Mouse (Mus musculus): ENCODE measurements around the gene Gm49361.
A peak's percentile ranks its signal among the peaks of the same experiment; 100 is the strongest.

Gene Gm49361

DNA sequence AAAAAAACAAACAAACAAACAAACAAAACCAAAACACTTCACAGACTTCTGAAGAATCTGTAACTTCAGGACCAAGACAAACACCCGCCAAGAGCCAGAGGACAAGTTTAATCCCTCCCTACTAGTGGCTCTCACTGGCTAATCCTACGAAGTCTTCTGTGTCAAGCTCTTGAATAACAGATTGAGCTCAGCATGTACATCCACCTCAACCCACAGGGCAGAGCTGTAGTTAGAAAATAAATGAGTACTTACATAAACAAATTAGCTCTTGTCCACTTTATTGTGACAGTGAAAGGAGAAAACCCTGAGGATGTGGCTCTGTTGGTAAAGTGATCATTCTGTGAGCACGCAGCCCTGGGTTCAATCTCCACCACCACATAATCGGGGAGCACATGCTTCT is 124.2 kb downstream of the Gm49361 start:
- no peak for DNase-seq (ENCODE audit: low read depth, low spot score)

DNA sequence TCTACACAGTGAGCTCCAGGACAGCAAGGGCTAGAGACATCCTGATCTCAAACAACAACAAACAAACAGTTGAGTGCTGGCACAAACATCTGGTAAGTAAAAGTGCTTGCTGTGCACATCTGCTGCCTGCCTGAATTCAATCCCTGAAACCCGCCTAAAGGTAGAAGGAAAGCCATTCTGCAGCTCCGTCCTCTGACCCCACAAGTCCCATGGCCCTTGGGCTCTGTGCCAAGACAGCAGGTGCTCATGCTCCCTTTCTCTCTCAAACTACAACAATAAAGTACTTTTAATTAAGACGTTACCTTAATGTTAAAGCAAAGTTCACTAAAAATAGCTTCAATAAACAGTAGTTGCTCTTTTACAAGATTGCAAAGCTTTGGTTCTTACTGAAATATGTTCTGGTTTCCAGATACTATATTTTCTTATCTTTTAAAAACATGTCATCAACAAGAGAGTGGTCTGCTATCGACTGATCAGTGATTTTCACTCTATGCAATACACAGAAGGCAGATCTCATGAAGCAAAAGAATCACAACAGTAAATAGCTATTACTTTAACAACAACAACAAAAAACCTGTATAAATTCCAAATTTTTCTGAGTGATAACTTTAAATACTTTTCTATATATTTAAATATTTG is 125.2 kb downstream of the Gm49361 start:
- DNase-seq (ENCODE audit: low read depth, low spot score), result peak; percentile 7

DNA sequence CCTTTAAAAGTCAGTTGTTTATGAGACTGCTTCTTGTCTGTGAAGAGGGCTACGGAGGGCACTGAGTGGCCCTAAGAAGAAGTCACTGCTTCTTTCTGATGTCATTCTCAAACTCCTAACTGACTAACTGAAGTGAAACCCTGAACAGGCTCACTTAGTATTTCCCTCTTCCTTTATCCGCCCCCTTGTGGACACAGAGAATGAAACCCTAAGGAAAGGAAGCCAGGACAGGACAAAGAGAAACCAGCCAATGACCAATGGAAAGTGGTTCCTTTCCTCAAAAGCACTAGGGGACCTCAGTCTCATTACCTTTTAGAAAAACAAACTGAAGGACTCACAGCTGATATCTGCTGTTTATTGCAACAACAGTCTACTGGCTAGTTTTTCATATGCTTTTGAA is 126.4 kb downstream of the Gm49361 start:
- DNase-seq (ENCODE audit: low read depth, low spot score), result peak; percentile 64

DNA sequence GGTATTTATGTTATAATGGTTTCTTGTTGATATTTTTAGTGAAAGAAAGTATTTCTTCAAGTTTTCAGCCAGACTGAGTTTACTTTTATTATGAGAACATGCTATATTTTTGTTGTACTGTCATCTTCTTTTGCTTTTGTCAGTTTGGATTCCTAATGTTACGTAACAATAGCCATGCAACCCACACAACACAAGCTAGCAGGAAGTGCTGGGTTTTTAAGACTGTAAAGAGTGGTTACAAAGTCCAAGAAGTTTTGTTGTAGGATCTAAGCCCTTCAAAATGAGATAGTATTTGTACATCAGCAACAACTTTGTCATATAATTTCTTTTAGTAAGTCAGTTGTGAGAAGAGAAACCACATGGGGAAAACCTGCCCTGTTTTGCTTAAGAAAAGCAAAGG is 128.2 kb downstream of the Gm49361 start:
- DNase-seq (ENCODE audit: low read depth, low spot score), result no peak

DNA sequence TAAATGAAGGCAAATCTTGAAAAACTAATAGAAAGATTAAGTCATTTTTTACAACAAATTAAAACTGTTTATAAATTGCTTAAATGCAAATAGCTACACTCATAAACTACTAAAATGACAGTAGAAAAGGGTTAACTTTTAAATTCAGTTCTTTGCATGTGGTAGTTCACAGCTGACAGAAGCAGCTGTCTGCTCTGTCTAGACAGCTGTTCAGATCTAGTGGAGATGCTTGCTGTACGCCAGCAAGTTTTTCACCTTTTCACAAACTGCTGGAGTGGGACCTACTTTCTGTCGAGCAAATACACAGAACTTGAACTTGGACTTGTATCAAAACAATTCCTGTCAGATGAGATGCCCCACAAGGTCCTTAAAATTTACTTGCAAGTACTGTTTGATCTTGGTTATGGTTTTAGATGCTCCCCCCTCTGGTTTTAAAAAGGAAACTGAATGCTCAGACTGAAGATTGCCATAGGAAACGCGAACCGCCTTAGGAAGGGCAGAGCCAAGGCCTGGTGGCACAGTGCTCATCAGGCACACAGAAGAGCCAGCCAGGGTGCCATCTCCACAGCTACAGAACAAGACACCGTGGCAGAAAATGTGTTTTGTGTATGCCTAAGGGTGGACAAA is 129.5 kb downstream of the Gm49361 start:
- DNase-seq (ENCODE audit: low read depth, low spot score), result no peak

DNA sequence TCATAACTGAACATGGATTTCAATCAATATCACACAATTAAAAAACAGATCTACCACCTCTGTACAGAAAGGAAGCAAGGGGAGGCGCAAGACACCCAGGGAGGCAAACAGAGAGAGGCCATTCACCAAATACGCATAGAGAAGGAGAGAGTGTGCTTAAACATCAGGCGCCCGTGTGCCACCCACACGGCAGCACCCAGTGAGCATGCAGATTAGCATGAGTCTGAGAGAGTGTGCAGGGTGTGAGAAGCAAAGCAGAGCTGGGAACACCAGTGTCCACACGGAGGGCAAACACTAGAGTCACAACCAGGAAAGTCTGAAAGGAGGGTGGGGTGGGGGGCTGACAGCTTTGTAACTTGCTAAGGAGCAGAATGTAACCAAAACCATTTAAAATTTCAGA is 130.1 kb downstream of the Gm49361 start:
- no peak for DNase-seq (ENCODE audit: low read depth, low spot score)

DNA sequence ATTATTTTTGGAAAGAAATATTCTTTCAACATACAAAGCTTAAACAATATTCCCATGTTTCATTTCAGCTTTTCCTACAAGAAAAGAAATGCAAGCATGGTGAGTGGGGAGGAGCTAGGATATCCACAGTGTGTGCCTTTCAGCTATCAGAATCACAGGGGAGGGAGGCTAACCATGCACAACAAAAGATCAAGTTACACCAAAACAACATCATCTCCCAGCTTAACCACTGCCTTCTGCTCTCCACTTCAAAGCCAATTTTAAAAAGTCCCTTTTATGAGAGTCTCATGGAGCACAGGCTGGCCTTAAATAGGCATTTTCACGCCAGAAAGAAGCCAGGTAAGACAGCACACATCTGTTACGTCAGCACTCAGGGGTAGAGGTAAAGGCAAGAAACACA is 134.9 kb downstream of the Gm49361 start:
- DNase-seq (ENCODE audit: low read depth, low spot score), result no peak

DNA sequence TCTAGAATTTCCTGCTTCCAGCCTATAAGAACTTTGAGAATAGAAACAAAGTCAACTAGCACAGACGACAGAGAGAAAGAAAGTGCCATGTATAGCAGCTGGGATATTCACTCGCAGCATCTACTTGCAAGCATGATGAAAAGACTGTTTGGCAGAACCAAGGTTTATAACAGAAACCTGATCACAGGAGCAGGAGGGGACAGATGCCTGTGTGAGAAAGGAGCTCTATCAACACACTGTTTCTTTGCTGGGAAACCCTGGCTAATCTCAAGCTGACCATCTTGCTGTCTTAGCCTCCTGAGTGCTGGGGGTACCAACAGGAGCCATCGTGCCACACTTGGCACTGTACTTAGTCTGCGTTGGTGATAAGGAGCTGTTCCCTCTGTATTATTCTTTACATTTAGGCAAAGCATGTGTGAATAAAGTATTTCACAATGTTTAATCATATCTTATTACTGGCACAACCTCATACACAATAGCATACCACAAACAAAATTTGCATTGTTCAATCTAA is 136.0 kb downstream of the Gm49361 start:
- DNase-seq (ENCODE audit: low read depth, low spot score), result no peak

DNA sequence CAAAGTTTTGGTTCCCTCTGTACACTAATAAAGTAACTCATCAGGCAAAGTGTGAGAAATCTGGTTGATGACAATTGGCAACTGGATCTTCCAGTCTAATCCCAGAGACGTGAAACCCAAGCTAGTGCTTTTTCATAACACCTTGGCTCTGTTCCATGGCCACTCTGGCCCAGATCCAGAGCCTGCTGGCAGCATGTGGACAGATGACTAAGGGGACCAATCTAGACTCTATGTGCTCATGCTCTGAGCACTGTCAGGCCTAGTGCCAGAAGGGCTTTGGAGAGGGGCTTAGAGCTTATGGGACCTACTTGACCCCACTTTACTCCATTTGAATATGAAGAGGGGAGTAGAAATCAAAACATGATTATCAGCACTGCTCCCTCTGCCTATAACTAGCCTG is 138.4 kb downstream of the Gm49361 start:
- no peak for DNase-seq (ENCODE audit: low read depth, low spot score)

DNA sequence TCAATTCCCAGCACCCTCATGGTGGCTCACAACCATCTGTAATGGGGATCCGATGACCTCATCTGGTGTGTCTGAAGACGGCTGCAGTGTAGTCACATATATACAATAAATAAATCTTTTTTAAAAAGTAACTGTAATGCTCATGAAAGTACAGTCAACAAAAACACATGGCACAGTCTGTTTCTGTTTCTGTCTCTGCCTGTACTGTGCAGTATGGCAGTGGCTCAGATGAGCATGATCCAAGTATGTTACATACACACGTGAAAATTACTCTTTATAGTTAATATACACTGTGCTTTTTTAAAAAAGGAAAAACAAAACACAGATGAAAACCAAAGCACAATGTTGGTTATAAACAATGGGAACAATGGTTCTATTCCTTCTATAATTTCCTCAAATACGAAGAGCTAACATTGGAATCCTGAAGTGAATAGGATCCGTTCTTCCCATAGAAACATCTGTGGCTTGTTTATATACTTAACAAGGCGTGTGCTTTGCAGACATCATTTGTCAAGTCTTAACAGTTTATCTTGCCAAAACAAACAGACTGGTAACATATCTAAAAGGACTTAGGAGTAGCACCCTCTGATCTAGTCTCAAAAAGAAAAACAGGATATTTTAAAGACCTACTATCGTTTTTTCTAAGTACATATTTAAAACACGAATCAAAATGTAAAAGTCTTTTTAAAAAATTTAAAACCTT is 139.1 kb downstream of the Gm49361 start:
- no peak for DNase-seq (ENCODE audit: low read depth, low spot score)

DNA sequence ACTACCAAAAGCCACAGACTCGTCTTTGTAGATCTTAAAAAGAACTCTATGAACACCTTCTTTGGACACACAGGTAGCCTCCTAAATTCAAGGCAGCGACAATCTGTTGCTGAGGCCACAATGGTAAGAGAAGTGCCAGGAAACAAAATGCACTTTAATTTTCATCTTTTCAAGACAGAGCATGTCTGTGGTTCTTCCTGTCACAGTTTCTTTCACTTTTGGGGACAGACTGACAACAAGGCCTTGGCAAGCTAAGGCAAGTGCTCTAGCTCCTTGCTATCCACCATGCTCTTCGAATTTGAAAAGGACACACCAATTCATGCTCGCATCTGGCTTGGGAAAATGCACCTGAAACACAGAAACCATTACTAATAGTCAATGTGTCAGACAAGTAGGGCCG is 152.6 kb downstream of the Gm49361 start:
- DNase-seq (ENCODE audit: low read depth, low spot score), result no peak

Measured in forelimb bud, embryonic 11.5 days (tissue).